Mouse (Mus musculus) liver, embryonic 14.5 days (tissue): Measurements from ENCODE around the gene Ccnb1.
"Not testable (repeated sequence)": the region's sequence is repeated elsewhere in the genome, so short reads cannot be mapped to it uniquely, and the experiment has no call there.

Experiments used
- CTCF ChIP-seq: IDR thresholded peaks from 2 replicates; pipeline ENCODE4 v1.5.1; 2016; ENCODE audit warnings: antibody characterized with exemption, low read depth, control low read depth
- EP300 ChIP-seq: IDR thresholded peaks from 2 replicates; pipeline ENCODE4 v1.6.1; 2016; ENCODE audit warnings: antibody characterized with exemption, low read depth

- TF ChIP-seq CTCF, EP300: not testable (repeated sequence)
These were observed 54.8 kb downstream of the Ccnb1 start for GRCm38 (mm10) chr13:100731462-100732046.
